8 mouse cellular contexts compared by ENCODE assay signal in the genomic region with DNA sequence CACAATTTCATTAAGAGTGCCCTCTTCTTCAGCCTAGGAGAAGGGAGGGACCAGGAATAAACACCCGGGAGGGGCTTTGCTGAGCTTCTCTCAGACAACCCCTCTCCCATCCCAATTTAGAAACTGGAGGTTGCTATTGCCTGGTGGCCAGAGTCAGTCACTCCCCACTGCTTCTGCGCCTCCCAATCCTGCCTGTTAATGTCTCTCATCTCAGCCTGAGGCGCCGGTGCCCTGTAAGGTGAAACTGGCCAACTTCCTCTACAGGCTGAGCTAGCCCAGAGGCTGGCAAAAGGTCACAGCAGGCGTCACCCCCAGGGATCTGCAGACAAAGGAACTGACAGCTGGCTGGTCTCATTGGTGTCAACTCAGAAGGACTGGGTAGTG.
DNase-seq lines count a peak whose midpoint lies in the region; ATAC-seq lines count a peak whose summit lies in the region.

No protein-coding gene starts in this region.

- H3K36me3 ChIP-seq in forebrain, embryonic 10.5 days (replicated peaks) = no peaks in the 10 kb centered on the region
- H3K36me3 ChIP-seq in forebrain, embryonic 14.5 days (ENCODE audit: control insufficient read depth, insufficient read depth, low read length) = no peaks in the 10 kb centered on the region
- no peaks in the 10 kb centered on the region for H3K36me3 ChIP-seq in heart, embryonic 15.5 days
- H3K36me3 ChIP-seq in limb, embryonic 10.5 days = no peaks in the 10 kb centered on the region

- no peaks in the 10 kb centered on the region for H3K9me3 ChIP-seq in forebrain, embryonic 10.5 days
- no peaks in the 10 kb centered on the region for H3K9me3 ChIP-seq in forebrain, embryonic 14.5 days (replicated peaks; ENCODE audit: control insufficient read depth, low read length)
- no peaks in the 10 kb centered on the region for H3K9me3 ChIP-seq in heart, embryonic 15.5 days (replicated peaks)
- no peaks in the 10 kb centered on the region for H3K9me3 ChIP-seq in limb, embryonic 10.5 days (replicated peaks)

- no peak overlapping the region for H3K4me3 ChIP-seq in forebrain, embryonic 10.5 days
- no peak overlapping the region for H3K4me3 ChIP-seq in forebrain, embryonic 14.5 days (ENCODE audit: low read depth, low read length)
- H3K4me3 ChIP-seq in heart, embryonic 15.5 days = no peak overlapping the region
- H3K4me3 ChIP-seq in limb, embryonic 10.5 days = 0 out of 2 replicates have a peak overlapping the region, but pooled peaks have one; percentile 8

- no peaks in the 10 kb centered on the region; the same call in none of the 2 replicates for H3K27me3 ChIP-seq in forebrain, embryonic 10.5 days (ENCODE audit: poor library complexity, severe bottlenecking)
- no peaks in the 10 kb centered on the region for H3K27me3 ChIP-seq in forebrain, embryonic 14.5 days (replicated peaks; ENCODE audit: control insufficient read depth, insufficient read depth, low read length)
- no peaks in the 10 kb centered on the region for H3K27me3 ChIP-seq in heart, embryonic 15.5 days
- no peaks in the 10 kb centered on the region for H3K27me3 ChIP-seq in limb, embryonic 10.5 days (ENCODE audit: low read depth, poor library complexity, severe bottlenecking)

- H3K4me1 ChIP-seq in forebrain, embryonic 10.5 days = peaks cover 36% of the 10 kb centered on the region
- peaks cover 15% of the 10 kb centered on the region for H3K4me1 ChIP-seq in forebrain, embryonic 14.5 days (ENCODE audit: control insufficient read depth, insufficient read depth, low read length)
- peaks cover 40% of the 10 kb centered on the region for H3K4me1 ChIP-seq in heart, embryonic 15.5 days (replicated peaks)
- peaks cover 39% of the 10 kb centered on the region for H3K4me1 ChIP-seq in limb, embryonic 10.5 days

- DNase-seq in forebrain, embryonic 10.5 days (ENCODE audit: extremely low spot score, low spot score) = peak; percentile 35
- no peak for DNase-seq in forebrain, embryonic 14.5 days (ENCODE audit: low spot score)
- peak; percentile 38 for DNase-seq in CD4-positive helper T cell, adult 2 months (ENCODE audit: low read depth, low spot score)
- DNase-seq in limb, embryonic 10.5 days (ENCODE audit: low spot score) = peak; percentile 62
- DNase-seq in cerebellum, adult 11-12 months = no peak
- no peak for DNase-seq in cerebellum, adult 9-10 months

- H3K27ac ChIP-seq in forebrain, embryonic 10.5 days = peak overlapping the region; percentile 76
- no peak overlapping the region for H3K27ac ChIP-seq in forebrain, embryonic 14.5 days (ENCODE audit: low read depth, low read length)
- H3K27ac ChIP-seq in heart, embryonic 15.5 days = peak overlapping the region; percentile 60
- H3K27ac ChIP-seq in limb, embryonic 10.5 days = peak overlapping the region; percentile 85

- WGBS in forebrain, embryonic 10.5 days = 1% methylated on average over 5 of the region's 5 CpGs
- WGBS in forebrain, embryonic 14.5 days = 20% methylated on average over 5 of the region's 5 CpGs
- 14% methylated on average over 5 of the region's 5 CpGs for WGBS in heart, embryonic 15.5 days
- 4% methylated on average over 5 of the region's 5 CpGs for WGBS in limb, embryonic 10.5 days

- no peak for ATAC-seq in forebrain, embryonic 14.5 days
- no peak for ATAC-seq in heart, embryonic 15.5 days (replicated peaks; ENCODE audit: insufficient number of reproducible peaks, insufficient read depth, low FRiP score, low read depth)
- peak; percentile 81 for ATAC-seq in monocyte, adult 5-6 weeks (replicated peaks; ENCODE audit: insufficient number of reproducible peaks, low FRiP score, low TSS enrichment, poor library complexity, severe bottlenecking)

- no peak overlapping the region for H3K4me2 ChIP-seq in forebrain, embryonic 14.5 days (ENCODE audit: low read length)
- no peak overlapping the region for H3K4me2 ChIP-seq in heart, embryonic 15.5 days

- H3K9ac ChIP-seq in forebrain, embryonic 14.5 days (ENCODE audit: low read length) = no peak overlapping the region
- peak overlapping the region; percentile 20; the same call in 1 of the 2 replicates for H3K9ac ChIP-seq in heart, embryonic 15.5 days

Comparison
In these comparisons a context has a peak if more than half of its experiments do, and no peak if none do; other contexts are left out.
1. DNase-seq: peak in forebrain, embryonic 10.5 days (single experiment), CD4-positive helper T cell, adult 2 months (single experiment) and limb, embryonic 10.5 days (single experiment); none in forebrain, embryonic 14.5 days (single experiment), cerebellum, adult 11-12 months (single experiment) and cerebellum, adult 9-10 months (single experiment).